Mouse (Mus musculus) gastrocnemius, postnatal 36 days (tissue): ENCODE data around the gene Pate2. TPM values are rescaled to one million over a fixed set of nuclear protein-coding genes. Genes with fewer than 3 reads are reported as not detected.

ENCODE experiments used
- DNase-seq, 2 experiments: peaks; one replicate each; pipeline ENCODE4 v3.0.0; 2022
- intact Hi-C: fragments of 180-260 bp; cut with DNase I; formaldehyde crosslinking; loops from one replicate; pipeline ENCODE4 v1.15.1; 2025
- long read RNA-seq, 2 experiments: library from polyadenylated mRNA; stranded (forward); transcript quantifications; one replicate each; pipeline ENCODE4 v2.0.0; 2021
- total RNA-seq, 2 experiments: library from RNA; stranded (reverse); gene quantifications; 2 replicates each; pipeline ENCODE4 v1.2.3; 2021

Pate2 gene
- not detected for total RNA-seq
- long read RNA-seq, experiment 1 = 0 reads
- long read RNA-seq, experiment 2 = 0 reads

DNA sequence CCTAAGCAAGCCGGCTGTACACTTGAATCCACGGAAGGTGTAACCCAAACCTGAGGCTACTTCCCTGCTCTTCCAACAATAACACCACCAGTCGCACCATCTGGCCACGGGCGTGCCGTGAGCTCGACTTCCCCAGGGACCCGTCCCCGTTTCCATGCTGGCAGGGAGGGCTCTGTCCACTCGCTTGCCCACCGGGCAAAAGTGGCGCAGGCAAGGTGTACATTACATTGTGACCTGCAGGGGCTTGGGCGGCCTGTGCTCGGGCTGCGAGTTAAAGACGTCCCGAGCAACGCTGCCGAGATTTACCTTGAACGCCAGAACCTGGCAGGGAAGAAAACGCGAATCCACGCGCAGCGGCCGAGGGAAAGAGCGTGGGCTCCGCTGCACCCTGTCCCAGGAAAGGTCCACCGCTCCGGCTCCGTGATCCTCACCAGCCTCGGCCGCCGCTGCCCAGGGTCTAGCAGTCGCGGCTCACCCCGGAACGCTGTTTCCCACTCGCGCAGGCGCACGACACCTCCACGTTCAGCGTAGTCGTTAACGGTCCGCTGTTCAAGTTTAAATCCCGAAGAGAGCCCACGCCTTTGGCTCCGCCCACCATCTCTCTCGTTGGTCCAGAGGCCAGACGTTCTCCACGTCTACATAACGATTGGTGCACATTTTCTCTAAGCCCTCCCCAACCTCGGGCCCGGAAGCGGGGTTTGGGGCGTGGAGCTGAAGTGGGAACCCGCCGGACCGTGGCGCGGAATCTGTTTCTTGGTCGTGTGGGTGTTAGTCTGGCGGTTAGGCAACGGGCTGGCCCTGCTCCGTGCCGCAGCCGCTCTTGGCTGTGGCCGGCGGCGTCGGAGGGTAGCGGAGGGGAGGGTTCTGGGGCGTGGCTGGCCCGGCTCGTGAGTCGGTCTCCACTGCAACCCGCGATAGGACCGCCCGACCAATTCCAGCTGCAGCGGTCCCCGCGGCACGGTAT is at the start of gene Pate2, which contains the start of gene Hyls1:
TSS of gene Pate2 (plus strand) at position 714 of the 964 bp plus-strand sequence.
TSS of gene Hyls1 (minus strand) at position 828 of the 964 bp plus-strand sequence.
- intact Hi-C loops = no loop called here
- peak; percentile 83 to 90 for DNase-seq

GRCm38 (mm10) chr9:35520631-35521348 is 49.3 kb upstream of the Pate2 start:
- DNase-seq = no peak
- intact Hi-C loops = no loop called here

DNA sequence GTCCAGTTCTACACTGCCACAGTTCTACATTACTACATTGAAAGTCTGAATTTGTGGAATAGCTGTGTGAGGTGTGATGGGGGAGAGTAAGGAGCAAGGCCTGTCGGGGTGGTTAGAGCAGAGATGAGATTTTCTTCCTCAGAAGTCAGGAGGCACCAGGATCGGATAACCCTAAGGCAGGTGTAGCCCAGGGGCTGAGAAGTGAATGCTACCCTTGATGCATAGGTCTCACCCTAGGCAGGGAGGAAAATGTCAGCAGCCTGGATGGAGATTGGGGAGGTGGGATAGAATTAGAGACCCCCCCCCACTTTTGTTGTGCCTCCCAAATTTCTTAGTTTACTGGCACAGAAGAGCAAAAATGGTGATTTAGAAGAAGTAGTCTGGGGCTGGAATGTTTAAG is 47.8 kb upstream of the Pate2 start:
- no peak for DNase-seq
- intact Hi-C loops = no loop called here

- intact Hi-C loops = no loop called here
- no peak for DNase-seq
Observed at GRCm38 (mm10) chr9:35522821-35523515, 47.1 kb upstream of the Pate2 start.

GRCm38 (mm10) chr9:35523541-35523940 is 46.5 kb upstream of the Pate2 start:
- intact Hi-C loops = no loop called here
- DNase-seq = peak; percentile 28 to 30

- peak; percentile 47 to 65 for DNase-seq
- intact Hi-C loops = loop anchor here (1.0 kb wide), 1 partner anchor 241 kb away; no protein-coding TSS in a partner anchor
Observed at GRCm38 (mm10) chr9:35523941-35524411, 46.1 kb upstream of the Pate2 start.

DNA sequence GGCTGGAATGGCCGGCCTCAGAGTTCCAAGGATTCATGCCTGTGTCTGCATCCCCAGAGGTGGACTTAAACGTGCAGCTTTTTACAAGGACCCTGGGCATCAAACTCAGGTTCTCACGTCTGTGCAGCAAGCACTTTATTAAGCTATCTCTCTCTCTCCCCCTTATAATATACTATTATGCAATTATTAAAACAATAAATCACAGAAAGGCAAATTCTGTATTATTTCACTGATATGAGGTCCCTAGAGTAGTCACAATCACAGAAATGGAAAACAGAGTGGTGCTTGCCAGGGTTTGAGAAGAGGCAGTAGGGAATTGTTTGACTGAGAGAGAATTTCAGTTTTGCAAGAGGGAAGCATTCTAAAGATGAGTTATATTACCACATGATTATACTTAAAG is 40.9 kb upstream of the Pate2 start:
- intact Hi-C loops = no loop called here
- DNase-seq = no peak

DNA sequence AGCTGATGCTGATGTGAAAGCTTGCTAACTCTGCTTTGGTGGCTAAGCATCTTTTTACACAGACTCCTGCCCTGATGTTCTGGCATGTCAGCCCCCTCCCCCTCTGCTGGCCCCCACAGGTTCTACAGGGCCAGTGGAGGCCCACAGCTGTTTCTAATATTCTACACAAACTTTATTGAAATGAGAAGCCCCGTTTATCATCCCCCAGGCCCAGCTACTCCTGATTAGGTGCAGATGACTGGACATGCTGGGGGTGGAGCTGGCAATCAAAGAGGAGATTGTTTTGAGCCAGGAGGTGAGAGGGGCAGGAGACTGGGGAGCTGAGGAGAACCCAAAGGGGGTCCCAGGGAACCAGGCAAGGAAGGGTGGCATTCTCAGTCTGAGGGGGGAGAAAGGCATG is 40.3 kb upstream of the Pate2 start:
- intact Hi-C loops = no loop called here
- DNase-seq = no peak

- intact Hi-C loops = no loop called here
- no peak for DNase-seq
Observed at GRCm38 (mm10) chr9:35533266-35533665, 36.8 kb upstream of the Pate2 start.

DNA sequence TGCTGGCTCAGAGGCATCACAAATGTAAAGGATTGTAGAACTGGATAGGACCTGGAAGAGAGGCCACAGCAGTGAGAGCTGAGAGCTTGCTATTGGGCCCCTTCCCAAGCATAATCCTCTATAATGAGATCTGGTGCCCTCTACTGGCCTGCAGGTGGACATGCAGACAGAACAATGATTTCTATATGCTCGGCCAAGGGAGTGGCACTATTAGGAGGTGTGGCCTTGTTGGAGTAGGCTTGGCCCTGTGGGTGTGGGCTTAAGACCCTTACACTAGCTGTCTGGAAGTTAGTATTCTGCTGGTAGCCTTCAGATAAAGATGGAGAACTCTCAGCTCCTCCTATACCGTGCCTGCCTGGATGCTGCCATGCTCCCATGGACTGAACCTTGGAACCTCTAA is 35.0 kb upstream of the Pate2 start:
- intact Hi-C loops = no loop called here
- no peak for DNase-seq

GRCm38 (mm10) chr9:35535876-35536275 is 34.2 kb upstream of the Pate2 start:
- DNase-seq = no peak
- intact Hi-C loops = no loop called here

GRCm38 (mm10) chr9:35539001-35539750 is 30.9 kb upstream of the Pate2 start:
- intact Hi-C loops = loop anchor here (2.0 kb wide), 1 partner anchor 254 kb away; no protein-coding TSS in a partner anchor

DNA sequence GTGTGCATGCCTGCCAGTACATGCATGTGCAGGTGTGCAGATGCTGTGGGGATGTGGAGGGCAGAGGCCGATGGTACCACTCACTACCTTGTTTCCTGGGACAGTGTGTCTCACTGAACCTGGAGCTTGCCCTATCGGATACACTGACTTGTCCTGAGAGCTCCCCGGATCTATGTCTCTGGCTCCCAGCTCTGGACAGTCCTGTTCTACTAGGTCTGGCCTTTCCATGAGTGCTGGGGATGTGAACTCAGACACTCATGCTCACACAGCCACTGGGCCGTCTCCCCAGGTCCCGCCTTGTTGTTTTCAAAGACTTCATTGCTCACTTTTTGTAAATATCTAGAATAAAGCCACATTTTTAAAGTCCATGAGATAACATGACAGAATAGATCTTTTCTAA is 29.1 kb upstream of the Pate2 start:
- no peak for DNase-seq
- intact Hi-C loops = no loop called here

More at GRCm38 (mm10) chr9:35539001-35539750, 30.9 kb upstream of the Pate2 start:
- no peak for DNase-seq

DNA sequence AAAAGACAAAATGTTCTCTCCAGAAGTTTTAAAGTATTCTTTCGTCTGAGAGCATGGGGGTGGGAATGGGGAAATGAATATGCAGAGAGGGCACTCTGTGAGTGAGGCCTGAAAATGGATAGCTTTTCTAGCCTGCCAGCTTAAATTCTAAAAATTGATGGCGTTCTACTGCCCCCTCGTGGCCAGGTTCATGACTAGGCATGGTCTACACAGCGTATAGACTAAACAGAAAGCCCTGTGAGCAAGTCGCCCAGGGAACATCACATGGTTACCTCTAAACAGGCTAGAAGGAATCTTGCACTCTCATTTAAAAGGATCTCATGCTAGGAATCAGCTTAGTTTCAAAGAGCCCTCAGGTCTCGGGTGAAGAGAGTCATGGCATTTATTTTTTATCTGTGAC is 28.6 kb upstream of the Pate2 start:
- DNase-seq = peak; percentile 56 to 73
- intact Hi-C loops = no loop called here

- intact Hi-C loops = no loop called here
- no peak for DNase-seq
Observed at GRCm38 (mm10) chr9:35541941-35542340, 28.1 kb upstream of the Pate2 start.

DNA sequence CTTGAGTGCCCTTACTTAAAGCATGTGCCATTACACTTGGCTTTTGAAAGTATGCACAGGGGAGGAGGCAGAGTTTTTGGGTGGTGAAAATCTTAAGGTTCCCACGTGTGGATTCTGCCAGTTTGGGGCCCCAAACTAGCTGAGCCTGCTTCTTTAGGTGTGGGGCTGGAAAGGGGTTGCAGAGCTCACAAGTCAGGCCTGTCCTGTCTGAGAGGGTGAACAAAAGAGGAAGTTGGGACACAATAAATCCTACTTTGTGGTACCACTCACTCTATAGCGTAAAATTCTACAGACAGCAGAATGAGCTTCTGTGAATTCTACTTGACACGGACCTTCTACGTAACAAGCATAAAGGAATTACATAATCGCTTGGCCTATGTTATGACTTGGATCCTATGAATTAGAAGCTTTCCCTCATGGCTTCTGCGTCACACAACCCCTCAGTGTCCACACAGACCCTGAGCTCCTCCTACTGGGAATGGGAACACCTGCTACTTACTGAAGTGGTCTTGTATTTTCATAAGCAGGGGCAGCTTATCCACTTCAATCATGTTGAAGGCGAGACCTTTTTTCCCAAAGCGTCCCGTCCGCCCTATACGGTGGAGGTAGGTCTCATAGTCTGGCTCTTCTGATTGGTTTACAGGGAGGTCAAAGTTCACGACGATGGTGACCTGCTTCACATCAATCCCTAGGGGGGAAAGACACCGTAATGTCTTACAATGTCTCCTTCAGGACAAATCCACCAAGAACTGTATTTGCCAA is 26.8 kb upstream of the Pate2 start:
- intact Hi-C loops = no loop called here
- DNase-seq = no peak

GRCm38 (mm10) chr9:35544666-35545065 is 25.4 kb upstream of the Pate2 start:
- intact Hi-C loops = no loop called here
- no peak for DNase-seq

DNA sequence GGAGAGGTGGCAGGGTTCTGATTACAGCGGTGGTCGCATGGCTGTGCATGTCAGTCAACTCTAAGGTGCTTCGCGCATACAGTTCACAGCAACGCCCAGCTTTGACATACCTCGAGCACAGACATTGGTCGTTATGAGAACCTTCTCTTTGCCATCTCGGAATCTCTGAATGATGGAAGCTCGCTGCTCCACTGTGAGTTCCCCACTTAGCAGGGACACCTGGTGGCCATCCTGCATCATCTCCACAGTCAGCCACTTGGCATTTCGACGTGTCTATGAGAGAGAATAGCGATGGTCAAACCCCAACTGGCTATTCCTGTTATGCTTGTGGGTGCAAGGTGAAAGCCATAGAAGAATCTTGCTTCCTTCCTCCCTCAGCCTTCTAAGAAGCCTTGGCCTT is 24.4 kb upstream of the Pate2 start:
- no peak for DNase-seq
- intact Hi-C loops = no loop called here

GRCm38 (mm10) chr9:35546745-35547144 is 23.3 kb upstream of the Pate2 start:
- DNase-seq = no peak
- intact Hi-C loops = no loop called here
